Mouse (Mus musculus): ENCODE results near the gene Zfy2. TPM values are rescaled to one million over a fixed set of nuclear protein-coding genes. Genes with fewer than 3 reads are reported as not detected.

Zfy2 gene
- polyA plus RNA-seq (2015; fragmentation: Nextera tagmentation; extraction: Ambion mirVana): not detected in 2 replicates

DNA sequence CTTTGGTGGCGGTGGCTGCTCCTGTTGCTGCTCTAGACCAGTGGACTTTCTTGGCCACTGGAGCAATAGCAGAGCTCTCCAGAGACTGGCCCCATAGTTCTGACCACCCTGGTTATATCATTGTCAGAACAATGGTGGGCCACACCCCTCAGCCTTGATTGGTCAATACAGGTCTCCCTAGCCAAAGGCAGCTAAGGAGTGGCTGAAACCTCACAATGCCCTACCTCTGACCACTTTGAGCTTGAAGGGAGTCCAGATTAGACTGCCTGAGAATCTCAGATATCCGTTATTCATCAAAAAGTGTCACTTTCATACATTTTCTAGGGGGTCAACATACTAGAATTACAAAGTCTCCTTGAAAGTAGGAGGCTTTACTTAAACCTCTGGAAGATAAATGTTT lies at the start of gene Zfy2:
Zfy2 (minus strand) TSS at position 101 of the 400 bp plus-strand sequence.
- no peaks in the 10 kb centered on the region for H3K27me3 ChIP-seq
- no peaks in the 10 kb centered on the region for H3K9me3 ChIP-seq
- 71% methylated on average over 2 of the region's 2 CpGs for WGBS
- H3K36me3 ChIP-seq: no peaks in the 10 kb centered on the region
- H3K4me3 ChIP-seq: no peak within 1 kb of the TSS
- no peak within 1 kb of the TSS for H3K4me2 ChIP-seq
- H3K4me1 ChIP-seq (replicated peaks): no peaks in the 10 kb centered on the region
- no peak within 1 kb of the TSS for H3K27ac ChIP-seq (replicated peaks)
- ATAC-seq (ENCODE audit: low read depth): no peak
- no peak within 1 kb of the TSS for H3K9ac ChIP-seq
